Comparison of ENCODE assay signal across 9 mouse cellular contexts in the genomic region with DNA sequence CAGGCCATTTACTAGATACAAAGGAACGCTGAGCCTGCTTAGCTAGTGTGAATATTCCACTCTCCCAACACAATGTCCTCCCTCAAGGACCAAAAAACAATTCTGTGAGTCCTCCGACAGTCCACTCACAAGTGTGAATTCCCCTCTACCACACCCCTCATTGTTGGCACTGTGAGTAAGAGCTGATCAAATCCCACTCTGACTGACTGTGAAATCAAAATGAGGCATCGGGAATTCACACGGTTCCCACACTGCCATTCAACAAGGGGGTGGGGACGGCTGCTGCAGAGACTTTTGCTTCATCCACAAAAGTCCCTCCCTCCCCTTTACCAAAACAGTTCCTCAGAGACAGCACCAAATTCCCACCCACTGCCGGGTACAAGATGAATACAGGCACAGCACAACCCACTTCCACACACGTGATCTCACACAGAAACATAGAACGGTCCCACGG. TPM values are rescaled to one million over a fixed set of nuclear protein-coding genes. Genes with fewer than 3 reads are reported as not detected.
DNase-seq lines count a peak whose midpoint lies in the region; ATAC-seq and TF ChIP-seq lines count a peak whose summit lies in the region.
"Had no signal": no experiment of that assay in that cellular context is flagged by ENCODE, and none has a peak within 500 bp of the region (broad histone marks: within the 10 kb centered on the region; RNA-seq: fewer than 3 reads in every experiment).

No protein-coding gene starts in this region.

- 0 out of 2 replicates have a peak overlapping the region, but pooled peaks have one; percentile 8 for H3K9ac ChIP-seq in intestine, postnatal 0 days (ENCODE audit: low read depth, low read length)
- no peak overlapping the region for H3K9ac ChIP-seq in intestine, embryonic 16.5 days (ENCODE audit: low read depth, low read length)
- H3K9ac ChIP-seq in forebrain, embryonic 16.5 days (replicated peaks; ENCODE audit: low read depth, low read length), result no peak overlapping the region
- no peak overlapping the region for H3K9ac ChIP-seq in midbrain, embryonic 16.5 days (ENCODE audit: low read depth, low read length)

- no peak overlapping the region for H3K4me3 ChIP-seq in intestine, postnatal 0 days (ENCODE audit: low read depth, low read length)
- H3K4me3 ChIP-seq in intestine, embryonic 16.5 days (ENCODE audit: low read length), result no peak overlapping the region
- no peak overlapping the region for H3K4me3 ChIP-seq in forebrain, embryonic 16.5 days (replicated peaks; ENCODE audit: low read length)
- no peak overlapping the region for H3K4me3 ChIP-seq in midbrain, embryonic 16.5 days (ENCODE audit: low read depth, low read length)

- H3K9me3 ChIP-seq in intestine, postnatal 0 days (ENCODE audit: control insufficient read depth), result no peaks in the 10 kb centered on the region
- no peaks in the 10 kb centered on the region for H3K9me3 ChIP-seq in intestine, embryonic 16.5 days (ENCODE audit: control insufficient read depth, low read length)
- no peaks in the 10 kb centered on the region for H3K9me3 ChIP-seq in forebrain, embryonic 16.5 days (ENCODE audit: control insufficient read depth, low read length)
- H3K9me3 ChIP-seq in midbrain, embryonic 16.5 days (replicated peaks; ENCODE audit: control insufficient read depth, low read length, poor library complexity, severe bottlenecking), result no peaks in the 10 kb centered on the region

- TF ChIP-seq CTCF in intestine, postnatal 0 days (IDR thresholded peaks at IDR 0.05; ENCODE audit: low read depth), result no peak

- 53% methylated on average over 9 of the region's 9 CpGs for WGBS in intestine, postnatal 0 days
- 50% methylated on average over 9 of the region's 9 CpGs for WGBS in intestine, embryonic 16.5 days
- 21% methylated on average over 9 of the region's 9 CpGs for WGBS in forebrain, embryonic 16.5 days
- 28% methylated on average over 9 of the region's 9 CpGs for WGBS in midbrain, embryonic 16.5 days

- peak; percentile 68 for DNase-seq in Muller cell, postnatal 12 days (ENCODE audit: inconsistent ontology term)
- DNase-seq in adrenal gland, postnatal 14 days, result no peak
- no peak for DNase-seq in heart, adult 11 months
- no peak for DNase-seq in ovary, postnatal 14 days (ENCODE audit: low spot score)
- DNase-seq: kidney, adult 9 months had no signal

- no peaks in the 10 kb centered on the region; the same call in 1 of the 2 replicates for H3K36me3 ChIP-seq in intestine, postnatal 0 days (ENCODE audit: control insufficient read depth, insufficient read depth)
- 0 out of 2 replicates have a peak, but pooled peaks cover 3% of the 10 kb centered on the region for H3K36me3 ChIP-seq in intestine, embryonic 16.5 days (ENCODE audit: control insufficient read depth, insufficient read depth, low read length)
- no peaks in the 10 kb centered on the region for H3K36me3 ChIP-seq in forebrain, embryonic 16.5 days (ENCODE audit: control insufficient read depth, insufficient read depth)
- H3K36me3 ChIP-seq in midbrain, embryonic 16.5 days (ENCODE audit: control insufficient read depth, insufficient read depth, low read length), result no peaks in the 10 kb centered on the region

- no peaks in the 10 kb centered on the region for H3K27me3 ChIP-seq in intestine, postnatal 0 days (replicated peaks; ENCODE audit: control insufficient read depth, insufficient read depth, low read length)
- no peaks in the 10 kb centered on the region for H3K27me3 ChIP-seq in intestine, embryonic 16.5 days (replicated peaks; ENCODE audit: control insufficient read depth, insufficient read depth, low read length)
- no peaks in the 10 kb centered on the region for H3K27me3 ChIP-seq in forebrain, embryonic 16.5 days (replicated peaks; ENCODE audit: control insufficient read depth, insufficient read depth, low read length)
- H3K27me3 ChIP-seq in midbrain, embryonic 16.5 days (ENCODE audit: control insufficient read depth, insufficient read depth, low read depth, low read length), result no peaks in the 10 kb centered on the region

- ATAC-seq in intestine, postnatal 0 days, result no peak
- ATAC-seq in intestine, embryonic 16.5 days, result no peak
- ATAC-seq in forebrain, embryonic 16.5 days, result no peak
- ATAC-seq in midbrain, embryonic 16.5 days, result no peak

- H3K27ac ChIP-seq in intestine, postnatal 0 days (ENCODE audit: low read depth, low read length), result no peak overlapping the region
- no peak overlapping the region for H3K27ac ChIP-seq in intestine, embryonic 16.5 days (ENCODE audit: low read length)
- H3K27ac ChIP-seq in forebrain, embryonic 16.5 days (ENCODE audit: low read length), result no peak overlapping the region
- H3K27ac ChIP-seq in midbrain, embryonic 16.5 days (ENCODE audit: low read length), result no peak overlapping the region

- peak overlapping the region; percentile 69 for H3K4me2 ChIP-seq in intestine, postnatal 0 days (replicated peaks; ENCODE audit: low read depth)
- no peak overlapping the region; the same call in 1 of the 2 replicates for H3K4me2 ChIP-seq in intestine, embryonic 16.5 days (ENCODE audit: low read depth, low read length)
- peak overlapping the region; percentile 12; the same call in 1 of the 2 replicates for H3K4me2 ChIP-seq in forebrain, embryonic 16.5 days (ENCODE audit: low read length)
- peak overlapping the region; percentile 21; the same call in 1 of the 2 replicates for H3K4me2 ChIP-seq in midbrain, embryonic 16.5 days (ENCODE audit: low read length)

- H3K4me1 ChIP-seq in intestine, postnatal 0 days (replicated peaks; ENCODE audit: control insufficient read depth, insufficient read depth, low read length), result no peaks in the 10 kb centered on the region
- H3K4me1 ChIP-seq in intestine, embryonic 16.5 days (ENCODE audit: control insufficient read depth, insufficient read depth, low read length), result peaks cover 32% of the 10 kb centered on the region
- peaks cover 5% of the 10 kb centered on the region; the same call in 1 of the 2 replicates for H3K4me1 ChIP-seq in forebrain, embryonic 16.5 days (replicated peaks; ENCODE audit: control insufficient read depth, insufficient read depth, low read length)
- H3K4me1 ChIP-seq in midbrain, embryonic 16.5 days (ENCODE audit: control insufficient read depth, insufficient read depth, low read length), result peaks cover 13% of the 10 kb centered on the region; the same call in 1 of the 2 replicates

RNA-seq across cellular contexts. Expression of a gene that starts 8.7 kb away (rescaled TPM):
- polyA plus RNA-seq in intestine, postnatal 0 days (2015; fragmentation: Nextera tagmentation; extraction: Ambion mirVana), result 29.9 and 30.3 TPM in 2 replicates
- 27.2 and 28.1 TPM in 2 replicates for polyA plus RNA-seq in intestine, embryonic 16.5 days (2015; fragmentation: Nextera tagmentation; extraction: Ambion mirVana)
- 12.7 and 13.2 TPM in 2 replicates for polyA plus RNA-seq in forebrain, embryonic 16.5 days (2015; fragmentation: Nextera tagmentation; extraction: Ambion mirVana)
- 16.4 and 17.4 TPM in 2 replicates for polyA plus RNA-seq in midbrain, embryonic 16.5 days (2015; fragmentation: Nextera tagmentation; extraction: Ambion mirVana)
- 53.8 and 74.2 TPM in 2 replicates for total RNA-seq in adrenal gland, postnatal 14 days (2021)

RNA-seq across cellular contexts. Expression of a gene that starts 51.8 kb away (rescaled TPM):
- polyA plus RNA-seq in intestine, postnatal 0 days (2015; fragmentation: Nextera tagmentation; extraction: Ambion mirVana), result 6,664 and 6,785 TPM in 2 replicates
- 511 and 784 TPM in 2 replicates for polyA plus RNA-seq in intestine, embryonic 16.5 days (2015; fragmentation: Nextera tagmentation; extraction: Ambion mirVana)
- 17.4 and 18.0 TPM in 2 replicates for polyA plus RNA-seq in forebrain, embryonic 16.5 days (2015; fragmentation: Nextera tagmentation; extraction: Ambion mirVana)
- polyA plus RNA-seq in midbrain, embryonic 16.5 days (2015; fragmentation: Nextera tagmentation; extraction: Ambion mirVana), result 29.4 and 40.5 TPM in 2 replicates
- 308 and 532 TPM in 2 replicates for total RNA-seq in adrenal gland, postnatal 14 days (2021)
